Mouse (Mus musculus) bone marrow, adult 2 months (tissue): ENCODE measurements at regions not wholly inside any gene's neighbourhood (a gene's known extent, or its start where the extent isn't known, plus 50 kb on each side); places are given as distances from the start of the nearest gene placed in this dataset.

Source experiments
- CTCF ChIP-seq: fragments of 200-500 bp; IDR thresholded peaks from 2 replicates; pipeline ENCODE4 v1.5.1; 2011; ENCODE audit warnings: low read length, control low read depth; ENCODE audit not compliant: control insufficient read depth, insufficient read depth
- POLR2A ChIP-seq: fragments of 200-500 bp; IDR thresholded peaks from 2 replicates; pipeline ENCODE4 v1.6.1; 2011; ENCODE audit warnings: low read depth, mild to moderate bottlenecking, control low read depth, low read length, borderline replicate concordance; ENCODE audit not compliant: control insufficient read depth

DNA sequence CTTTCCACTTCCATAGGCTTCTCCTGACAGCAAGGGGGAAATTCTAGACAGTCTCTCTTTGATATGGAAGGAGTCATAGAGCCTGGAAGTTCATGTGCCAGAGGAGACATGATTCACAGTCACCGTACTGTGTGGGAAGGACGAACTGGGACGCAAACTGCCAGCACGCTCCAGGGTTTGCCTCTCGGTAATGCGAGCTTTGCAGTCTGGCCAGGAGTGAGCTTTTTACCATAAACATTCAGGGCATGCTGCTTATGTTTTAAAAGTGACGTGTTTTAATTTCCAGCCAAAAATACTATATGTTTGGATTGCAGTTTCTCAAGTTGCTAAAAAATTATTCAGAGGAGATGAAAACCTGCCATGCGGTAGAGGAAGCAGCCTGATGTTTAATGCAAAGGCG is 292.3 kb upstream of the 4930535I16Rik start:
- TF ChIP-seq CTCF = no peak
- TF ChIP-seq POLR2A = no peak
